Mouse (Mus musculus) MEL (cell line): Measurements from ENCODE around the gene Slc8a2. TPM values are rescaled to one million over a fixed set of nuclear protein-coding genes. Genes with fewer than 3 reads are reported as not detected.

Source experiments
- DNase-seq: peaks from one replicate; pipeline ENCODE4 v3.0.0; 2011; ENCODE audit warnings: low read depth, low spot score
- H3K27ac ChIP-seq: 2 replicates; pipeline ENCODE4 v1.5.1; 2012; ENCODE audit warnings: low read depth, mild to moderate bottlenecking, control low read depth, low read length, moderate library complexity; ENCODE audit not compliant: control insufficient read depth
- H3K27me3 ChIP-seq, 2 experiments: fragments of 150-350 bp in 1 of 2; sonication (generic) in 1 of 2; 2 replicates each; pipeline ENCODE4 v1.6.1; 2012; ENCODE audit warnings: low read length in 2 of 2, mild to moderate bottlenecking in 2 of 2, improper control_type of control experiment in 1 of 2, moderate library complexity in 1 of 2; ENCODE audit not compliant: insufficient read depth in 2 of 2, control insufficient read depth in 1 of 2
- H3K36me3 ChIP-seq, 2 experiments: 2 replicates each; pipeline ENCODE4 v1.6.1; 2012 to 2014; ENCODE audit warnings: low read length in 2 of 2, improper control_type of control experiment in 1 of 2, inconsistent platforms in 1 of 2, mild to moderate bottlenecking in 1 of 2; ENCODE audit not compliant: insufficient read depth in 2 of 2, control insufficient read depth in 1 of 2
- H3K4me1 ChIP-seq, 2 experiments: fragments of 150-350 bp in 1 of 2; sonication (generic) in 1 of 2; 2 replicates each; pipeline ENCODE4 v1.6.1; 2012; ENCODE audit warnings: low read length in 2 of 2, improper control_type of control experiment in 1 of 2, mild to moderate bottlenecking in 1 of 2; ENCODE audit not compliant: insufficient read depth in 2 of 2, control insufficient read depth in 1 of 2
- H3K4me3 ChIP-seq, 2 experiments: fragments of 150-350 bp in 1 of 2; sonication (generic) in 1 of 2; 2 replicates each; pipeline ENCODE4 v1.5.1; 2012; ENCODE audit warnings: low read depth in 2 of 2, low read length in 2 of 2, mild to moderate bottlenecking in 2 of 2, moderate library complexity in 2 of 2, control low read depth in 1 of 2, improper control_type of control experiment in 1 of 2; ENCODE audit not compliant: control insufficient read depth in 1 of 2, insufficient read depth in 1 of 2
- H3K79me2 ChIP-seq: 2 replicates; pipeline ENCODE4 v1.6.1; 2012; ENCODE audit warnings: mild to moderate bottlenecking, low read length, moderate library complexity; ENCODE audit not compliant: control insufficient read depth, poor library complexity, insufficient read depth
- H3K9ac ChIP-seq: 2 replicates; pipeline ENCODE4 v1.6.1; 2012; ENCODE audit warnings: low read depth, mild to moderate bottlenecking, control low read depth, low read length, moderate library complexity; ENCODE audit not compliant: control insufficient read depth, poor library complexity, severe bottlenecking
- H3K9me3 ChIP-seq: fragments of 150-350 bp; sonication (generic); replicated peaks from 2 replicates; pipeline ENCODE4 v1.6.1; 2012; ENCODE audit warnings: mild to moderate bottlenecking, low read length, improper control_type of control experiment, moderate library complexity; ENCODE audit not compliant: insufficient read depth
- CHD1 ChIP-seq: IDR thresholded peaks from 2 replicates; pipeline ENCODE4 v1.6.1; 2012; ENCODE audit warnings: low read depth, mild to moderate bottlenecking, inconsistent platforms, low read length, improper control_type of control experiment
- EP300 ChIP-seq, 2 experiments: IDR thresholded peaks; 2 replicates each; pipeline ENCODE4 v1.6.1; 2011; ENCODE audit warnings: improper control_type of control experiment in 2 of 2, low read length in 2 of 2, low read depth in 1 of 2, mild to moderate bottlenecking in 1 of 2
- GABPA ChIP-seq: IDR thresholded peaks from 2 replicates; pipeline ENCODE4 v1.6.1; 2012; ENCODE audit warnings: low read depth, mild to moderate bottlenecking, inconsistent platforms, low read length, improper control_type of control experiment, moderate library complexity
- GATA1 ChIP-seq: IDR thresholded peaks from 2 replicates; pipeline ENCODE4 v1.6.1; 2011; ENCODE audit warnings: low read depth, low read length, improper control_type of control experiment
- MAFK ChIP-seq: IDR thresholded peaks from 2 replicates; pipeline ENCODE4 v1.6.1; 2011; ENCODE audit warnings: low read depth, mild to moderate bottlenecking, low read length, improper control_type of control experiment, borderline replicate concordance
- MYC ChIP-seq: IDR thresholded peaks from 2 replicates; pipeline ENCODE4 v1.6.1; 2011; ENCODE audit warnings: low read depth, mild to moderate bottlenecking, low read length, improper control_type of control experiment, moderate library complexity
- NRF1 ChIP-seq: IDR thresholded peaks from 2 replicates; pipeline ENCODE4 v1.6.1; 2014; ENCODE audit warnings: low read depth, mild to moderate bottlenecking, inconsistent platforms, low read length, improper control_type of control experiment, moderate library complexity; ENCODE audit not compliant: poor library complexity, insufficient read depth, severe bottlenecking
- POLR2AphosphoS5 ChIP-seq: IDR thresholded peaks from 2 replicates; pipeline ENCODE4 v1.6.1; 2012; ENCODE audit warnings: low read depth, borderline replicate concordance, mild to moderate bottlenecking, inconsistent platforms, low read length, moderate library complexity, mixed read lengths
- RAD21 ChIP-seq: IDR thresholded peaks from 2 replicates; pipeline ENCODE4 v1.6.1; 2011; ENCODE audit warnings: mild to moderate bottlenecking, low read depth, low read length, improper control_type of control experiment
- RCOR1 ChIP-seq: IDR thresholded peaks from 2 replicates; pipeline ENCODE4 v1.6.1; 2012; ENCODE audit warnings: low read depth, mild to moderate bottlenecking, inconsistent platforms, low read length, improper control_type of control experiment
- SIN3A ChIP-seq: IDR thresholded peaks from 2 replicates; pipeline ENCODE4 v1.6.1; 2012; ENCODE audit warnings: low read length, improper control_type of control experiment, inconsistent platforms
- USF2 ChIP-seq, 2 experiments: IDR thresholded peaks; 2 replicates each; pipeline ENCODE4 v1.6.1; 2011 to 2012; ENCODE audit warnings: improper control_type of control experiment in 2 of 2, low read length in 2 of 2, borderline replicate concordance in 1 of 2, inconsistent platforms in 1 of 2, low read depth in 1 of 2, mild to moderate bottlenecking in 1 of 2; ENCODE audit not compliant: insufficient read depth in 1 of 2
- polyA plus RNA-seq, 2 experiments: library from polyadenylated mRNA; stranded (reverse) in 1 of 2; unstranded in 1 of 2; fragments of >175 nt in 1 of 2; fragments of >200 nt in 1 of 2; gene quantifications; 2 replicates each; pipeline versions ENCODE4 v1.2.1 to v1.2.4; 2012; ENCODE audit warnings: low replicate concordance in 2 of 2, low read depth in 1 of 2; ENCODE audit not compliant: insufficient read length in 2 of 2, insufficient read depth in 1 of 2, missing spikeins in 1 of 2
- total RNA-seq: library from RNA; depleted of rRNA; stranded (reverse); fragments of 300-350 nt; gene quantifications from 2 replicates; pipeline ENCODE4 v1.2.3, GENCODE M21; 2012

Gene Slc8a2
- total and polyA plus RNA-seq, 3 experiments, result 0.06 TPM; not detected in 2

- Histone ChIP-seq H3K9ac (no peak overlapping the region), H3K36me3 (peaks cover 0 to 2% of the 10 kb centered on the region in 2 experiments; a peak in 1 of 4 replicates), H3K9me3 (no peaks in the 10 kb centered on the region), H3K4me3 (no peak overlapping the region), H3K4me1 (peaks cover 0 to 16% of the 10 kb centered on the region in 2 experiments; a peak in 2 of 4 replicates), H3K27ac (no peak overlapping the region), H3K79me2 (no peaks in the 10 kb centered on the region), H3K27me3 (peaks cover 0 to 4% of the 10 kb centered on the region in 2 experiments; a peak in 2 of 4 replicates)
- TF ChIP-seq GATA1, result no peak
- peak; percentile 21; the same call in 1 of the 2 replicates for TF ChIP-seq SIN3A
- peak; percentile 62 for DNase-seq
Measured at GRCm38 (mm10) chr7:16147643-16148042, 18.0 kb downstream of the Slc8a2 start.

GRCm38 (mm10) chr7:16149241-16149640 is 19.6 kb downstream of the Slc8a2 start:
- H3K27me3 ChIP-seq, result peaks cover 0 to 4% of the 10 kb centered on the region in 2 experiments; a peak in 2 of 4 replicates
- H3K27ac ChIP-seq, result no peak overlapping the region
- no peaks in the 10 kb centered on the region for H3K79me2 ChIP-seq
- H3K9ac ChIP-seq, result no peak overlapping the region
- H3K4me3 ChIP-seq, result no peak overlapping the region
- peaks cover 0 to 2% of the 10 kb centered on the region in 2 experiments; a peak in 1 of 4 replicates for H3K36me3 ChIP-seq
- peaks cover 0 to 16% of the 10 kb centered on the region in 2 experiments; a peak in 2 of 4 replicates for H3K4me1 ChIP-seq
- no peaks in the 10 kb centered on the region for H3K9me3 ChIP-seq
- DNase-seq, result peak; percentile 67
- TF ChIP-seq MYC, result no peak
- TF ChIP-seq NRF1, result no peak
- 0 out of 4 replicates have a peak, but pooled peaks of 1 of the 2 experiments have one; percentile 11 for TF ChIP-seq EP300 (IDR thresholded peaks at IDR 0.05; ENCODE audit: low read depth in 1 of 2, low read length in 2 of 2)
- 0 out of 2 replicates have a peak, but pooled peaks have one; percentile 18 for TF ChIP-seq SIN3A

GRCm38 (mm10) chr7:16150191-16151145 is 20.8 kb downstream of the Slc8a2 start:
- no peak for TF ChIP-seq GATA1
- TF ChIP-seq GABPA, result no peak
- TF ChIP-seq SIN3A, result no peak
- TF ChIP-seq CHD1, result no peak
- TF ChIP-seq POLR2AphosphoS5, result no peak
- TF ChIP-seq RAD21, result no peak
- TF ChIP-seq RCOR1, result no peak
- TF ChIP-seq MAFK, result no peak
- no peak for TF ChIP-seq USF2 (IDR thresholded peaks at IDR 0.05; ENCODE audit: borderline replicate concordance in 1 of 2, insufficient read depth in 1 of 2, low read depth in 1 of 2, low read length in 2 of 2)
- Histone ChIP-seq H3K4me3 (no peak overlapping the region), H3K27me3 (peaks cover 0 to 4% of the 10 kb centered on the region in 2 experiments; a peak in 2 of 4 replicates), H3K9me3 (no peaks in the 10 kb centered on the region), H3K4me1 (peaks cover 0 to 16% of the 10 kb centered on the region in 2 experiments; a peak in 2 of 4 replicates), H3K79me2 (no peaks in the 10 kb centered on the region), H3K27ac (no peak overlapping the region), H3K36me3 (peaks cover 0 to 2% of the 10 kb centered on the region in 2 experiments; a peak in 1 of 4 replicates), H3K9ac (no peak overlapping the region)
- no peak for DNase-seq
